Mouse (Mus musculus) B cell, adult 62 days (primary cell): ENCODE data around the gene Olfr1445. TPM values are rescaled to one million over a fixed set of nuclear protein-coding genes. Genes with fewer than 3 reads are reported as not detected.

Experiments used
- total RNA-seq: library from RNA; stranded (reverse); gene quantifications from 4 replicates; pipeline ENCODE4 v1.2.4, GENCODE M21; 2023

Olfr1445 gene
- not detected in 4 replicates for total RNA-seq

GRCm38 (mm10) chr19:12883555-12883954, at the start of gene Olfr1445:
Gene Olfr1445 (plus strand): TSS chr19:12883855.

GRCm38 (mm10) chr19:12846382-12846781, 37.3 kb upstream of the Olfr1445 start, which contains the start of gene Gm5244:
Gene Gm5244 (plus strand): TSS chr19:12846682.

GRCm38 (mm10) chr19:12856983-12857382, 26.7 kb upstream of the Olfr1445 start, which contains the start of gene Olfr1444:
Gene Olfr1444 (plus strand): TSS chr19:12857283.

GRCm38 (mm10) chr19:12893424-12893823, 9.8 kb downstream of the Olfr1445 start, which contains the start of gene Olfr1446:
Gene Olfr1446 (minus strand): TSS chr19:12893524.

GRCm38 (mm10) chr19:12903643-12904042, 20.0 kb downstream of the Olfr1445 start, which contains the start of gene Olfr1447:
Gene Olfr1447 (minus strand): TSS chr19:12903743.

GRCm38 (mm10) chr19:12924319-12924718, 40.7 kb downstream of the Olfr1445 start, which contains the start of gene Olfr1448:
Gene Olfr1448 (minus strand): TSS chr19:12924419.

GRCm38 (mm10) chr19:12930540-12930939, 46.9 kb downstream of the Olfr1445 start, which contains the start of gene Olfr1449:
Gene Olfr1449 (plus strand): TSS chr19:12930840.

Other genes starting within 250 kb of the Olfr1445 start
- not detected in 4 replicates for gene Olfr1442, start 213.4 kb upstream of the Olfr1445 start, total RNA-seq
- gene Olfr1443, start 205.7 kb upstream of the Olfr1445 start, total RNA-seq: not detected in 4 replicates
- not detected in 4 replicates for gene Keg1, start 188.1 kb upstream of the Olfr1445 start, total RNA-seq
- 3.8 to 4.3 TPM (median 4.0 TPM) in 4 replicates for gene Cntf, start 118.2 kb upstream of the Olfr1445 start, total RNA-seq
- 87.5 to 91.2 TPM (median 89.4 TPM) in 4 replicates for gene Zfp91, start 87.7 kb upstream of the Olfr1445 start, total RNA-seq
- 67.4 to 83.0 TPM (median 75.6 TPM) in 4 replicates for gene Lpxn, start 87.7 kb upstream of the Olfr1445 start, total RNA-seq
- 4.7 to 8.5 TPM (median 5.0 TPM) in 4 replicates for gene Gm5244, start 37.2 kb upstream of the Olfr1445 start, total RNA-seq
- 1.0 to 1.8 TPM (median 1.3 TPM) in 4 replicates for gene Olfr1444, start 26.6 kb upstream of the Olfr1445 start, total RNA-seq
- gene Olfr1446, start 9.7 kb downstream of the Olfr1445 start, total RNA-seq: not detected in 4 replicates
- not detected in 4 replicates for gene Olfr1447, start 19.9 kb downstream of the Olfr1445 start, total RNA-seq
- not detected in 4 replicates for gene Olfr1448, start 40.6 kb downstream of the Olfr1445 start, total RNA-seq
- not detected in 4 replicates for gene Olfr1449, start 47.0 kb downstream of the Olfr1445 start, total RNA-seq
- gene Olfr1450, start 66.4 kb downstream of the Olfr1445 start, total RNA-seq: not detected in 4 replicates
- not detected in 4 replicates for gene Olfr1451, start 111.2 kb downstream of the Olfr1445 start, total RNA-seq
- not detected in 4 replicates for gene Olfr1453, start 144.5 kb downstream of the Olfr1445 start, total RNA-seq
- gene Olfr1454, start 176.8 kb downstream of the Olfr1445 start, total RNA-seq: not detected in 4 replicates
- not detected in 4 replicates for gene Olfr1457, start 214.0 kb downstream of the Olfr1445 start, total RNA-seq
- gene Olfr1458, start 222.9 kb downstream of the Olfr1445 start, total RNA-seq: not detected in 4 replicates